Mouse (Mus musculus): Measurements from ENCODE around the gene Tnk2.
A peak's percentile ranks its signal among the peaks of the same experiment; 100 is the strongest.
"Not testable (repeated sequence)": the region's sequence is repeated elsewhere in the genome, so short reads cannot be mapped to it uniquely, and the experiment has no call there.

The Tnk2 gene

DNA sequence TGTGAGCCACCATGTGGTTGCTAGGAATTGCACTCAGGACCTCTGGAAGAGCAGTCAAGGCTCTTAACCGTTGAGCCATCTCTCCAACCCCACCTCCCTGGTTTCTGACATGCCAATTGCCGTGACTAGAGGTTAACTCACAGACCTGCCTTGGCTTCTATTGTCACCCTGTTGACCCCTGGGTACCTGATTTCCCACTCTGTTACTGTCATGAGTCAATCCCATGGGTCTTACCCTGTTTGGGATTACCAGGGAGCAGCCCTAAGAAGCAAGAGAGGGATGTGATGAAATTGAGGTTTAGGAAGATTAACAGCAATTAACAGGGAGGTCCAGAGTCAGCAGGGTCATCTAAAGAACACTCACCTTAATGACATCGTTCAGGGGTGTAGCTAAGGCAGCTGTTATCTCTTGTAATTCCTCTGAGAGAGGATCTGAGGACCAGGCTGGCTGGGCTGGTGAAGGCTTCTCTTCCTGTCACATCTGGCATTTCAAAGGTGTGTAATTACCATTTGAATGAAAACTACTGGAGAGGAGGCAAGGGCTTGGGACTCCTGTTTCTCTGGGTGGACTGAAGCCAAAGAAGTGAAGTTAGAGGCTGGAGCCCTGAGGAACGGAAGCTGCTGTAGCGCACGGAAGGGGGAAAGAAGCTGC is 6.7 kb upstream of the Tnk2 start:
- no peak for DNase-seq

DNA sequence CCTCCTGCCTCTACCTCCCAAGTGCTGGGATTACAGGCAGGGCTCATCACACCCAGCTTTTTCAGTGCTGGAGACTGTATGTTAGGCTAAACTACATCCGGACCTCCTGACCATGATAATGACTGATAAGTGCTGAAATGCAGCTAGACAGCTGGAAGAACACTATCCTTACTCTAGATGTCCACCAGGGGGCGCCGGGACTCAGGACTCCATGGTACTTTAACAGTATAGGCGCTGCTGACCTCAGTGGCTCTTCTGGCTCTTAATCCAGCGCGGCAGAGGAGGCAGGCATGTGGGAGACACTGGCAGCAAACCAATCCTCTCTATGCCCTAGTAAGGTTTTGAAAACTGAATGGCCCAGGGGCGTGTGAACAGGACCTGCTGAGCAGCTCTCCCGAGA is 5.2 kb upstream of the Tnk2 start:
- peak; percentile 92 for DNase-seq

DNA sequence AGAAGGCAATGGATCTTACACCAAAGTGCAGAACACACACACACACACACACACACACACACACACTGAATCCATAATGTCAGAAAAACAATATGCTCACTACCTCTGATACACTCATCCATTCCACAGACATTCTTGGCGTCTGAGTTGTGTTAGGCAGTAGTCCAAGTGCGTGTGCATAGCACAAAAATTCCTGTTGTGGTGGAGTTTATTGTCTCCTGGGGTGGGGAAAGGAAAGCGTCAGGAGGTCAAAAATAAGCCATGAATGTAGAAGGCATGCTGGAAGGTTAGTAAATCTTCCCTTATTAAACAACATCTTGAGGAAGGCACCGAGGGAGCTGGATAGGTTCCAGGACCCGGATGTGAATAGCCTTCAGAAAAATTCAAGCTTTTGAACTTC is 3.6 kb upstream of the Tnk2 start:
- DNase-seq, result no peak

DNA sequence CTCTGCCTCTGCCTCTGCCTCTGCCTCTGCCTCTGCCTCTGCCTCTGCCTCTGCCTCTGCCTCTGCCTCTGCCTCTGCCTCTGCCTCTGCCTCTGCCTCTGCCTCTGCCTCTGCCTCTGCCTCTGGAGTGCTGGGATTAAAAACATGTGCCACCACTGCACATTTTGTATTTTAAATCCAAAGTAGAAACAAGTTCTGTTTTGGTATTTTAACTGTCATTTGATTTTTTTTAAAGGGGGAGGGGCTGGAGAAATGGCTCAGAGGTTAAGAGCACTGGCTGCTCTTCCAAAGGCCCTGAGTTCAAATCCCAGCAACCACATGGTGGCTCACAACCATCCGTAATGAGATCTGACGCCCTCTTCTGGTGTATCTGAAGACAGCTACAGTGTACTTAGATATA is 3.0 kb upstream of the Tnk2 start:
- not testable (repeated sequence) for DNase-seq

DNA sequence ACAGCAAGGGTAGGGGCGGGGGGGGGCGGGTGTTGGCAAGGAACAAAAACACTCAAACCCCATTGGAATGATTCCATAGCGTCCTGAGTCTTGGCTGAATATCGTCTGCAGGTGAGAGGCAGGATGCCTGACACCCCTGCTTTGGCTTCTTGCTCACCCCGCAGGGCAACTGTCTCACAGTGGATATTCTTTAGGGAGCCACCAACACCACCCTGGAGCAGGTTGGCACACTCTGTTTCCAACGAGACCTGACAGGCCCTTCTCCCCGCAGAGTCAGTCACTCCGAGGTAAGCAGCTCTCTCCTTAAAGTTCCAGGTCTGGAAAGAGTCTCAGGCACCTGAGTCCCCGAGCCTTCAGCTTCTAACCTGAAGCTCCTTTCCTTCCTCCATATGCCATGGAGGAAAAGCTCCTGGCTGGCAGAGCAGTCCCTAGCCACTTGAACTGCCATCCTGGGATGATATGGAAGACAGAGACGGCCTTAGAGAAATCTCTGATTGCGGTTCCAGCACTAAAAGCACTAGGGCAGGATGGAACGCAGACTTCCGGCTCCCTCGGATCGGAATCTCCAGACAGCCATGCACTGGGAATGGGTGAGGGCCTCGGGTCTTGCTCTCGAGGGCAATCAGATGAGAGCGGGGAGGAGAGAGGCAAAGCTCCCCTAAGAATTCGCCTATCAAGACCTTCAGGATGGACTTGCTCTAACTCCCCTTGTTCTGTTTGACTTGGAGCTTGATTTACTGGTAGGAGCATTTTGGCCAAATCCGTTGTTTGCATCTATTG is 2.0 kb upstream of the Tnk2 start:
- DNase-seq, result no peak

DNA sequence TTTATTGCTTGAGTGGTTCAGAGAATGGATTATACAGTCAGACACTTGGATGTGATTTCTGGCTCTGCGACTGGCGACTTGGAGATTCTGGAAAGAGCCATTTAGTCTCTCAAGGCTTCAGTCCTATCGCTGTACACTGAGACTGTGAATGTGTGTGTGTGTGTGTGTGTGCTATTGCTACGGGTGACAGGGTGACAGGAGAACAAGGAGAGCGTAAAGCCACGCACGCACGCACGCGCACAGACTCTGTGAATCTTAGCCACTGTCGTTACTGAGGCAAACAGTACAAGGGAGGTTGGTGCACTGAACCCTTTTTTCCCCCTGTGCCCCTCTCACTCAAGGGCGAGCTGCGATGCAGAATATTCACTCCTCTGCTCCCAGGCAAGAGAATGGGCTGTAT is 1.4 kb upstream of the Tnk2 start:
- no peak for DNase-seq

DNA sequence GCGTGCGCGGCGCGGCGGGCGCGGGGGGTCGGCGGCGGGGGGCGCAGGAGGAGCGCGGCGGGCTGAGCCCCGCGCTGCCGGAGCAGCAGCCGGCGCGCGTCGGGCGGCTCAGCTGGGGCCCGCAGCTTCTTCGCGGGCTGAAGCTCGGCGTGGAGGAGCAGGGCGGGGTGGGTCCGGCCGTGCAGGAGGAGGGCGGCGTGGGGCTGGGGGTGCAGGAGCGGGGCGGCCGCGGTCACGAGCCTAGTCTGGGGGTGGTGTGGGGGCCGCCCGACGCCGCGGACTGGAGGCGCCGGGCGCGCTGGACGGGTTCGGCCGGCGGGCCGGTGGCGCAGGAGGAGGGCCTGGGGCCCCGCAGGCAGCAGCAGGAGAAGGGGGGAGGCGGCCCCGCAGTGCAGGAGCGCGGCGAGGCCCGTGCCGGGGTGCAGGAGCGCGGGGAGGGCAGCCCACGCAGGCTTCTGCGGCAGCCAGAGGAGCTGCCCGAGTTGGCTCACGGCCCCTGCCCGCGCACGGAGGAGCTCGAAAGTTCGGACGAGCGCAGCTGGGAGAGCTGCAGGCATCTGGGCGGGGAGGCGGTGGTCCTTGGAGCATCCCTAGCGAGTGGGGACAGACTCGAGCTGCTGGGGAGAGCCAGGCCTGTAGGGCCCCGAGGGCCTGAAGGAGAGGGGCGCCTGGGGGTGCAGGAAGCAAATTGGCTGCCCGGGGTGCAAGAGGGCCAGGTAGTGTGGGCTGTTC is 561 bp downstream of the Tnk2 start:
- peak; percentile 45 for DNase-seq

DNA sequence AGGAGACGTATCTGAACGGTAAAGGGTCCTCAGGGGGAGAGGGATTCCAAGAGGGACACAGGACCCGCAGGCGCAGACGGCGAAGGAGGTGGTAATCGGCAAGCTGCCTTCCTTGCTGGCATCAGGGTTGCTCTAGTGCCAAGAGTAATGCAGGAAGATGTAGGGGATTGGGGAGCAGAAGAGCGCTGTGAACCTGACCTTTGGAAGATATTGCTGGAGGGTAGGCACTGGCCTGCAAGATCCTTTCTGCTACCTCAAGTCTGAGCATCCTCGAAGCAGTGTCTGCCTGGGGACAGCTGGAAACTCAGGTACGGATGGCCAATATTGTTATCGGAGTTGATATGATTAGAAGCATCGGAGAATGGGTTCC is 1.1 kb downstream of the Tnk2 start:
- DNase-seq, result no peak

DNA sequence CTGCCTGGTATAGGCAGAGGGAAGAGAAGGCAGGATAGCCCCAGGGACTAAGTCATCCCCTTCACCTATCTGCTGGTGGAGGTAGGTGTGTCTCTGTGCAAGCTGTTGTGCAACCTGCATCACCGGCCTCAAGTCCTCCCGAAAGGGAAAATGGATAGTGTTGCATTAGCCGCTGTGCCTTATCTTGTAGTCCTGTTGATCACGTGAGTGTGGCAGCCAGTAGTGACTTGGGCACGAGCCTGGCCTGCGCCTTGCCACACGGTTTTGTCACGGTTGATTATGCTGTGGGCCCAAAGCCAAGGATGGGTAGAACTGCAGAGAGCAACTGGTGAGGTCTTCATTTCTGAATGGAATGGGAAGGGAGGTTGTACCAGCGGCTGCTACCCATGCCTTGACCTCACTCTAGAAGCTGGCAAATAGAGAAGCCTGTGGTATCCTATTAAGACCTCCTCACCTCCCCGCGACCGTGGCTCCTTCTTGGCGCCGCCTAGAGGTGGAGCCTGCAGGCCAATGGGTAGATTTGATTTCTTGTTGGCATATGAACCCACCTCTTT is 1.8 kb downstream of the Tnk2 start:
- peak; percentile 59 for DNase-seq

DNA sequence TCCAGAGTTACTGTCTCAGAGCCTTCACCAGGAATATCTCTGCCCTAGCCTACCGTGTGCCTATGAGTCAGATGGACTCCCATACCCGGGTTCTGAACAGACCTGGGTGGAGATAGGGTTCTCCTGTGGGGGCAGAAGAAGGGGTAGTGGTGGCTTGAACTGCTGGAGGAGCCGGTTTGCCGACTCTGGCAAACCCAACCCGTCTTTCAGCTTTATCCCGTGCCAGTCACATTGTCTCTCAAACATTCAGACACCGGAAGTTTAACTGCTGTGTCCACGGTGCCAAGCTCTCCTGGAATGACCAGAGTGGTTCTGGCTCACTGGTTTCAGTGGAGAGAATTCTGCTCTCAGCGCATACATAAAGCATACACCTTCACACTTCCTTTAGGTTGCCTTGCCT is 2.3 kb downstream of the Tnk2 start:
- DNase-seq, result no peak

DNA sequence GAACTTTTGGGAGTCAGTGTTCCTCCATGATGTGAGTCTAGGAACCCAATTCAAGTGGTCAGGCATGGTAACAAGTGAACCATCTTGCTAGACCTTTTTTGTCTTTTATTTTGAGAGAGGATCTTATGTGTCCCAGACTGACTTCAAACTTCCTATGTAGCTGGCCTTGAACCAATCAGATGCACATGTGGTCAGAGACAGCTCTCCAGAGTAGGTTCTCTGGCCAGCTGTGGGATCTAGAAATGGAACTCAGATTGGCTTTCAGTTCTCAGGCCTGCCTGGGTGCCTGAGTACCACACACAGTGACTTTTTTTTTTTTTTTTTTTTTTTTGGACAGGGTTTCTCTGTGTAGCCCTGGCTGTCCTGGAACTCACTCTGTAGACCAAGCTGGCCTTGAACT is 4.0 kb downstream of the Tnk2 start:
- no peak for DNase-seq

DNA sequence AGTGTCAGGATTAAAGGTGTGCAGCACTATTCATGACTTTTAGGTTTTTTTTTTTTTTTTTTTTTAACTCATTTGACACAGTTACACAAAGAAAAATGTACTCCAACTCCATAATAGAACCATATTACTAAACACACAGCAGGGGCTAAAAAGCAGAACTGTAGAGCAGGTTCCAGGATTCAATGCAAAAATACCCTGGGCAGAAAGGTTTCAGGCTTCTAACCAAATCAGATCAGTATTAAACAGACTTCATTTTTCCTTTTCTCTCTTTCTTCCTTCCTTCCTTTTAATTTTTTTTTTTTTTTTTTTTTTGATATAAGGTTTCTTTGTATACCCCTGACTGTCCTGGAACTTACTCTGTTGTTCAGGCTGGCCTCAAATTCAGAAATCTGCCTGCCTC is 6.8 kb downstream of the Tnk2 start:
- DNase-seq, result no peak

DNA sequence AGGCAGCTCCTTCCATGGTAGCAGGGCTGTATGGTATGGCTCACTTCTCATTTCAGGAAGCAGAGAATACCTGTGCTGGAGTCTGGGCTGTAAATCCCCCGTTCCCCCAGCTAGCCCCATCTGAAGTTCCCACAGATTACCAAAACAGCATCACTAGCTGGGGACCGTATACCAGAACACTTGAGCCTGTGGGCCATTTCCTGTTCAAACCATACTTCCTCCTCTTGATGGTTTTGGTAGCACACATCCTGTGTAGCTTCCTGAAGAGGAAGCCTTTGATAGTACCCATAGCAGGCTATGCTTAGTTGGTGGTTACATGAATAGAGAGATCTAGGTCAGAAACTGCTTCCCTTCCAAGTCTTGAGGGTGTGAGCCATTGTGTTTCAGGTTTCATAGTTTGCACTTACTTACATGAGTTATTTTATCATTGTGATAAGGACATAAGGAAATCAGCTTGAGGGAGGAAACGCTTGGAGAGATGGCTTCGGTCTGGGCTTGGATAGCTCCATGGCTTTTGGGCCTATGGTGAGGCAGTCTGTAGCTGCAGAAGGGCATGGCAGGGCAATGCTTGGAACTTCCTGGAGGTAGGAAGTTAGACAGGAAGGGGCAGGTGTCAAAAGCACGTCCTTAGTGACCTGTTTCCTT is 7.4 kb downstream of the Tnk2 start:
- DNase-seq, result no peak

DNA sequence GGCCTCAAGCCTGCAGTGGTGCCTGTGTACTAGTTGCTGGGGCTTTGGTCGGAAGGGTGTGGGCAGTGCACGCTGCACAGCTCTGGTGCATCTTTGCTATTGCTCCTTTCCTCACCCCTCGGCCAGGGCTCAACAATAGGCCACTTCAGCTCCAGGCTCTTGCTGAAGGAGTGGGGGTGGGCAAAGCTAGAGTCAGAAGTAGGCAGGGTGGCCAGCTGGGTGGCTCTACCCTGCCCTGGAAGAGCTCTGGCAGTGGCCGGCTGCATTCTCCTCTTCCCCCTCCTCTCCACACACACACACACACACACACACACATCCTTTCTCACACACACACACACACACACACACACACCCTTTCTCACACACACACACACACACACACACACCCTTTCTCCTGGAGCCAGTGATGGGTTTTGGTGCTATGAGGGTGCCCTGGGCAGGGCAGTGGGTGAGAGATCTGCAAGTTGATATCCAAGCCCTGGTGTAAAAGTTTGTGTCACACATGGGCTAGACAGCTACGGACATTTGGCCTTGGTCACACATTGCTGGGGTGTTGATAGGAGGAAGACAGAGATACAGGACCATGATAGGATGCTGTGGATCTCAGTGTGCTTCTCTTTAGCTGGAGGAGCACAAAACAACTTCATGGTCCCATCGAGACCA is 10.5 kb downstream of the Tnk2 start:
- no peak for DNase-seq

DNA sequence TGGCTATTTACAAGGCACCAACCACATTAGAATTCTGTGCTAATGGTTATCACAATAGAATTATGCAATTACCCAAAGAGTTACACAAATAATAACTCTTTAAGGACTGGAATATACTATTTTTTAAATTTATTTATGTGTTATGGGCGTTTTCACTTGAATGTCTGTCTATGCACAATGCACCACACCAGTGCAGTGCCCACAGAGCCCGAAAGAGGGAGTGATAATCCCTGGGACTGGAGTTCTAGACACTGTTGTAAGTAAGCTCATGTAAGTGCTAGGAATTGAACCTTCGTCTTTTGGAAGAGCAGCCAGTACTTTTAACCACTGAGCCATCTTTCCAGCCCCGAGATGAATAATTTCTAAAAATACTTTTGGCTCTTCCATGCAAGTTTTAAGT is 11.9 kb downstream of the Tnk2 start:
- DNase-seq, result no peak

DNA sequence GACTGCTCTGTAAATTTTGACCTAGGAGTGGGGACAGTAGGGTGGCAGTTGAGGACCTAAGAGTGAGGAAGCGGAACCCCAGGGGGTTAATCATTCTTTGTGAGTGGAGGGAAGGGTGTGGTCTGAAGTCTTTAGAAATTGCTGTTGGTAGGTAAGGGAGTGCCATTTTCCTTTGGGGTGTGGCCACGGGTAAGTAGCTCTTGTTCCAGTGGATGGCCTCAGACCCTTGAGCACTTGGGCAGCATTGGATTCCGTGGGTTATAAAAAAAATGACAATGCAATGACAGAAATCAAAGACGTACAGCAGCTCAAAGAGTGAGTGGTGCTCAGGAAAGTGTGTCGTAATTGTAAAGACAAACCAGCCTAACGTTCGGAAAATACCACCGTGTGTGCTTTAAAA is 12.6 kb downstream of the Tnk2 start:
- no peak for DNase-seq

DNA sequence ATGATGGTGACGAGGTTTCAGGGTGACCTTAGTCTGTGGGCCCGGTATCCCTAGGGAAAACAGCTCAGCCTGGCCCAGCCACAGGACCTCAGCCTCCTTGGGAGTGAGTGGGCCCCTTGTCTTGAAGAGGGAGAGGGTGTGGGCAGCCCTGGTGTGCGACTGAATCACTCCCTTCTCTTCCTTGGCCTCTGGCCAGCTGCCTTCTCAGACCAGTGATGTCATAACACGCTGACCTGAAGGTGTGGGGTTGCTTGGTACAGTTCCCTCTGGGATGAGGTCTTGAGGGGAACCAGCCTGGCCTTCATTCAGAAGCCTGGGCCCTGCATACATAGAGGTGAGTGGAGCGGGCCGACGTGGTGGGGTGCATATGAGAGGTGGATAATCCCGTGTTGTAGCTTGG is 13.1 kb downstream of the Tnk2 start:
- peak; percentile 77 for DNase-seq

DNA sequence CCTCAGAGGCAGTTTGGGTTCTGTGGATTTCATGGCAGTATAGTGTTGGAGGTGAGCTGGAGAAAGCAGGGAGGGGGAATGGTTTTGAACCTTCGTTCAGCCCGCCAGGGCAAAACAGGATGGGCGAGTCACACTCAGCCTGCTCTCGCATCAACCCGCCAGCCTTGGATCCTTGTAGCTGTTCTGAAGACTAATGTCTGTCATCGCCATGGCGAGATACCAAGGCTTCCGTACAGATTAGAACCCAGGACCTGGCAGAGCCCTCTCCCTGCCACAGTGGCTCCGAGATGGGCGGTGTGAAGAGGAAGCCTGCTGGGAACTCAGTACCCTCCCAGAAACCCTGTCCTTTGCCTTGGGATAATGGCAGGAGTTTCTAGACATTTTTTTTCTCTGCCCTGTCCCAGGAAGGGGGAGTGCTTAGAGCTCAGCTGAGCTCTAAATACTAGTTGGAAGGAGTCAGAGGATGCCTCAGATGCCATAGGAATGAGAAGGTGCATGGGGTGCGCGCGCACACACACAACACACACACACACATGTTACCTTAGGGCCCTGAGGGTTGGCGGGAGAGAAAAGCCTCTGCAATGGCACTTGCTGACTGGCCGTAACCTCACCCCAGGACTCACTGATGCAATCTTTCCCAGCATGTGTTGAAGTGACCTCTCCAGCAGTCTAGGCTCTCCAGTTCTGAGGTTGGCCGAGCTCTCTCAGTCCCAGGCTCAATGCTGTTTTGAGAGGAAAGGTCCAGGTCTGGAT is 14.0 kb downstream of the Tnk2 start:
- DNase-seq, result no peak

DNA sequence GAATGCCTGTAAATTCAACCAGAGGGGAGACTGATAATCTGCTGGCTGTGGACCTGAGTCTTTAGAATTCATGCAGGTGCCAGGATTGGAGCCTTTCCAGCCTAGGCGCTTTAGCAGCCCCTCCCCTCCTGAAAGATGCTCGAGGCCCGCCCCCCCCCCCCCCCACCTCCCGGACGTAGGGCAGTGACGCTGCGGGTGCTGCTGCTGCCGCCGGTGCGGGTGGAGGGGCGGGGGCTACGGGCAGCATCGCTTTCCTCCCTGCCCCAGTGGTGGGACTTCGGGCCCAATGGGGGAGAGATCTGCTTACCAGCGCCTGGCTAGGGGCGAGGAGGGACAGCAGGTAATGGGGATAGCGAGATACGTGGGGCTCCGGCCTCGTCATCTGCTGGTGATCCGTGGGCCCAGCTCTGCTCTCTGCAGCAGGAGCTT is 15.1 kb downstream of the Tnk2 start:
- DNase-seq, result no peak

DNA sequence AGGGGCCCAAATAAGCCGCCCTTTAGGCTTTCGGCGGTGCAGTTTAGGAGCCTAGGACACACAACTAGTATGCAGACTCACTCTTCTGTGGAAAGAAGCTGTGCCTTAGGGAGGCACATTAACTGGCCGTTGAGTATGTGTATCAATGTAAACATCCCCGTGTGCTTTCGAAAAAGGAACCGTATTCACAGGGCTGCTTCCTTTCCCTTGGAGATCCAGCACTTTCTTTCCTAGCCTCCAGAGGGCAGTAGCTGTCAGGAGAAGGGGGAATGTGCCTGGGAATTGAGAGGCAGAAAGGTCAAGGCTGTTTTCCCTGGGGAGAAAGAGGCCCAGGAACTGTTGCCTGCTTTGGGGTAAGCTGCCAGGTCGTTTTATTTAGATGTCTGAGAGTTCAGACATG is 15.7 kb downstream of the Tnk2 start:
- peak; percentile 76 for DNase-seq

DNA sequence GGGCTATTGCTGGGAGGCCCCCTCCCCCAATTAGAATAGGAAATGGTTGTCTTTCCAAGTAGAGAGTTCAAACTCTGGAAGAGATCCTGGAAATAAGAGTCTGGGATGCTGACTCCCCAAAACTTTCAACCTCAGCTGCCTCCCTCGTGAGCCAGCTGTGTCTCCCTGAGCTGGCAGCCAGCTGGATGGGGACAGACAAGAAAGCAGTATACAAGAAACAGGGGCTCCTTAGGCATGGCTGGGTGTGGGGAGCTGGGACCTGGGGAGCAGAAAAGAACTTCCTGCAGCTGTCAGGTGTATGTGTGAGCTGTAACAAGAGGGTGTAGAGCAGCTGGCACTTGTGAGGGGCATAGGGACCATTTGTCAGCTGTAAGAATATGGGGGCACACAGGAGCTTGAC is 16.4 kb downstream of the Tnk2 start:
- no peak for DNase-seq

Data from lung, postnatal 14 days (tissue).